Mouse (Mus musculus) hindbrain, postnatal 0 days (tissue): Measurements from ENCODE around the gene Lcn8. TPM values are rescaled to one million over a fixed set of nuclear protein-coding genes. Genes with fewer than 3 reads are reported as not detected.

Source experiments
- ATAC-seq: fragments of 200-750 bp; cut with Nextera tagmentation; 2 replicates; pipeline ENCODE4 v1.8.0; 2017; ENCODE audit warnings: mild to moderate bottlenecking, moderate TSS enrichment, moderate library complexity
- DNase-seq: peaks from one replicate; pipeline ENCODE4 v3.0.0-alpha.2; 2015; ENCODE audit warnings: low spot score
- H3K27ac ChIP-seq: fragments of 300-500 bp; sonication (generic); 2 replicates; pipeline ENCODE4 v1.5.1; 2014; ENCODE audit warnings: mild to moderate bottlenecking
- H3K27me3 ChIP-seq: fragments of 300-500 bp; sonication (generic); 2 replicates; pipeline ENCODE4 v1.6.1; 2014; ENCODE audit warnings: low read length, mixed read lengths; ENCODE audit not compliant: insufficient read depth
- H3K36me3 ChIP-seq: fragments of 300-500 bp; sonication (generic); 2 replicates; pipeline ENCODE4 v1.6.1; 2014; ENCODE audit warnings: low read length, mixed read lengths; ENCODE audit not compliant: insufficient read depth
- H3K4me1 ChIP-seq: fragments of 300-500 bp; sonication (generic); 2 replicates; pipeline ENCODE4 v1.6.1; 2014; ENCODE audit warnings: antibody characterized with exemption, low read length, mixed read lengths; ENCODE audit not compliant: insufficient read depth
- H3K4me2 ChIP-seq: fragments of 300-500 bp; sonication (generic); 2 replicates; pipeline ENCODE4 v1.6.1; 2014; ENCODE audit warnings: low read depth, mild to moderate bottlenecking, low read length, moderate library complexity, mixed read lengths
- H3K4me3 ChIP-seq: fragments of 300-500 bp; sonication (generic); 2 replicates; pipeline ENCODE4 v1.5.1; 2014; ENCODE audit warnings: low read length
- H3K9ac ChIP-seq: fragments of 300-500 bp; sonication (generic); replicated peaks from 2 replicates; pipeline ENCODE4 v1.6.1; 2014; ENCODE audit warnings: mild to moderate bottlenecking, low read length, moderate library complexity, mixed read lengths
- H3K9me3 ChIP-seq: fragments of 300-500 bp; sonication (generic); 2 replicates; pipeline ENCODE4 v1.6.1; 2016; ENCODE audit warnings: low read length, mixed read lengths
- CTCF ChIP-seq: IDR thresholded peaks from 2 replicates; pipeline ENCODE4 v1.5.1; 2016; ENCODE audit warnings: antibody characterized with exemption, control low read depth, low read depth
- WGBS: fragments of 180-500 bp; shearing (Covaris S2); extraction: QIAGEN DNeasy Blood & Tissue Kit; methylation state at CpG from one replicate; pipeline ENCODE4 v1.1.7; 2014; 5-methylcytosine and 5-hydroxymethylcytosine counted together
- polyA plus RNA-seq: library from polyadenylated mRNA; unstranded; fragments of >200 nt; fragmentation: Nextera tagmentation; extraction: Ambion mirVana; gene quantifications from 2 replicates; pipeline ENCODE4 v1.2.1, GENCODE M21; 2015
- total RNA-seq: library from RNA; depleted of rRNA; stranded (reverse); fragments of >200 nt; gene quantifications from 2 replicates; pipeline ENCODE4 v1.2.3, GENCODE M21; 2014; rRNA removed

Gene Lcn8
- total RNA-seq = not detected in 2 replicates
- not detected in 2 replicates for polyA plus RNA-seq

DNA sequence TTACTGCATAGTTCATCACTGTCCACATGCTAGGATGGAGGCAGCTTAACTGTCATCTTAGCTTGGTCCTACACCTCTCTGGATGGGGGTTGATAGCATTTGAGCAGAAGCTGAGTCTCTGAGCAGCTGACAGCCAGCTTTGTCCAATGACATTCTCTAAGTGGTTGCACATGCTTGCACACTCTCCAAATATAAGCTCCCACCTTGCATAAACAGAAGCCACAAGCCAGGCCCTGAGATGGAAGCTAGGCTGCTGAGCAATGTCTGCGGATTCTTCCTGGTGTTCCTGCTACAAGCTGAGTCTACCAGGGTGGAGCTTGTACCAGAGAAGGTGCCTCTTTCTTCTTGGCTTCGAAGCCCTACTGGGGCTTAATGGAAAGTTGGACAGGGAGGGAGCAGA lies at the start of gene Lcn8:
Gene Lcn8 (plus strand): TSS at position 219 of the 400 bp plus-strand sequence.
- 79% methylated on average over 2 of the region's 2 CpGs for WGBS
- no peaks in the 10 kb centered on the region for H3K27me3 ChIP-seq
- H3K4me3 ChIP-seq = no peak within 1 kb of the TSS
- H3K4me2 ChIP-seq = no peak within 1 kb of the TSS
- ATAC-seq (no peak), DNase-seq (no peak)
- H3K9ac ChIP-seq = no peak within 1 kb of the TSS
- H3K4me1 ChIP-seq = no peaks in the 10 kb centered on the region
- no peaks in the 10 kb centered on the region for H3K36me3 ChIP-seq
- H3K9me3 ChIP-seq = no peaks in the 10 kb centered on the region
- no peak within 1 kb of the TSS for H3K27ac ChIP-seq
- no peak for TF ChIP-seq CTCF

DNA sequence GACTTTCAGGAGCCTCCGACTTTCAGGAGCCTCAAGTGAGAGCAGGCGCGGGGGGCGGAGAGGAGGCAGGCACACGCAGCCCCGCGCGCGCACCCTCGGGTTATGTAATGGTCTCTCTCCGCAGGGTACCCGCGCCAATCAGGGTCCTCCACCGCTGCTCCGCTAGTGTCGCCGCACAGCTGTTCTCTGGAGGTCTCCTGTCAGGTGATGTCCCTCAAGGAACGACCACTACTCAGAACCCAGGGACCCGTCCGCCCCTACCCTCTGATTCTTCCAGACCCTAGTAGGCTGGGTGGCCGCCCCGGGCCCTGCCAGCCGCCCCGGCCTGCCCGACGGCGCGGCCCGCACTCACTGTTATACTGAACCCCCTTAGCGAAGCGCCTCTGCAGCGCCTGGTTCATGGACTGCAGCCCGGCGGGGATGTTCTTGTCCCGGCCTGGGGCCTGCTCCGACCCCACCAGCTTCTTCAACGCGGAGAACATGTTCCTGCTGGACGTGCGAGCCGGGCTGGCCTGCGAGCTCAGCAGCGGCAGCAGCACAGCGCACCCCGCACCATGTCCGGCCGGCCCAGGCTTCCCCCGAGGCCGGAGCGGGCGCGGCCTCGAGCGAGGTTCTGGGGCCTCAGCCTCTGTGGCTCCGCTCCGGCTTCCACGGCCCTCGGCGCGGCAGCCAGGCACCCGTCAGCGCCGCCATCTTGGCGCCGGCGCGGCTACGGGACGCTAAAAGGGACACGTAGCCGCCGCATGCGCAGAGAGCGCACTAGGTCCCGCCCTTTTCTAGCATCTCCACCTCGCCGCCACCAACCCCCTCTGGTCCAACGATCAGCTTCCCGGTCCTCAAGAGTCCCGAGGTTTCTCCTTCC lies 44.9 kb upstream of the Lcn8 start, which contains the start of gene Rabl6:
Gene Rabl6 (minus strand): TSS at position 761 of the 862 bp plus-strand sequence.
- peak; percentile 92 for ATAC-seq
- H3K4me3 ChIP-seq = peak within 1 kb of the TSS; percentile 100
- no peaks in the 10 kb centered on the region for H3K27me3 ChIP-seq
- peaks cover 5% of the 10 kb centered on the region for H3K4me1 ChIP-seq
- peak; percentile 96 for DNase-seq
- no peak for TF ChIP-seq CTCF
- peak within 1 kb of the TSS; percentile 97 for H3K9ac ChIP-seq
- H3K9me3 ChIP-seq = no peaks in the 10 kb centered on the region
- peak within 1 kb of the TSS; percentile 97 for H3K27ac ChIP-seq
- WGBS = under 1% methylated on average over 80 of the region's 80 CpGs
- peaks cover 1% of the 10 kb centered on the region; the same call in 1 of the 2 replicates for H3K36me3 ChIP-seq
- H3K4me2 ChIP-seq = peak within 1 kb of the TSS; percentile 74

DNA sequence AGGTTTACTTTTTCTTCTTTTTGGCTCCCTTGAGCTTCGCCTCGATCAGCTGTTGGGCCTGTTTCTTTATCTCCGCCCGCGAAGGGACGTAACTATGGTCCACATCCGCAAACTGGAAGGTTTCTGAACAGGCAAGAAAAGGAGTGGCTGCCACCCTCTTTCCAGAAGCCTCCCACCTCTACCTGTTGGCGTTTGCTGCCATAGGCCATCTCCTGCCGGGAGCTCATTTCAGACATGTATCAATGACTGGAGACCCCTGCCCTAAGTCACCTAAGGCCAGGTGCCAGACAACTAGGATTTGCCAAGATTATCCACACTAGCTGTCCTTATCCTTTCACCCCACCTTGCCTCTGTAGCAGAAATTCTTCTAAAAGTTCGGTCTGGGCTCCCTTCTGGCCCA lies 44.2 kb upstream of the Lcn8 start:
- no peak for TF ChIP-seq CTCF
- H3K9ac ChIP-seq = peak overlapping the region; percentile 97; the same call in 1 of the 2 replicates

DNA sequence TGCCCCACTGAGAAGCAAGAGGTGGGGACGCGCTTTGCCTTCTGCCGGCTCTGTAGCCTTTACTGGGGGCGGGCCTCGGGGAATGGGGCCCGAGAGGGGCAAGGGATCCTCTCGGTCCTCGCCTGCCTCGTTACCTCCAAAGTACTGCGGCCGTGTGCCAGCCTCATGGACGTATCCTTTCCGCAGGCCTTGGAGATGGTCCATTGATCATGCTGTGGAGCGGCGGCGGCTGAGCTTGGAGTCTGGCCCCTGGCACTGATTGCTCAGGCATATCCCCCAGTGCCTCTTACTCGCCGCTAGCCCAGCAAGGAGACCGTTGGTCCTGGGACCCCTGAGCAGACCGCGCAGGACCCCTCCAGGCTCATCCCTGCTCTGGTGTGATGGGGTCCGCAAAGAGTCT lies 36.5 kb upstream of the Lcn8 start:
- Histone ChIP-seq H3K36me3 (no peaks in the 10 kb centered on the region), H3K4me3 (peak overlapping the region; percentile 16; the same call in 1 of the 2 replicates), H3K9ac (no peak overlapping the region), H3K4me1 (0 out of 2 replicates have a peak, but pooled peaks cover 7% of the 10 kb centered on the region), H3K9me3 (no peaks in the 10 kb centered on the region), H3K27ac (no peak overlapping the region), H3K4me2 (0 out of 2 replicates have a peak overlapping the region, but pooled peaks have one; percentile 30), H3K27me3 (peaks cover 21% of the 10 kb centered on the region)
- ATAC-seq (no peak), DNase-seq (no peak)
- TF ChIP-seq CTCF = no peak
- 20% methylated on average over 22 of the region's 22 CpGs for WGBS

More for the DNA sequence above, 44.2 kb upstream of the Lcn8 start:
- no peaks in the 10 kb centered on the region for H3K36me3 ChIP-seq
- DNase-seq (no peak), ATAC-seq (peak; percentile 13; the same call in 1 of the 2 replicates)
- H3K27me3 ChIP-seq = no peaks in the 10 kb centered on the region
- peak overlapping the region; percentile 100 for H3K4me3 ChIP-seq
- H3K4me2 ChIP-seq = peak overlapping the region; percentile 74
- peaks cover 5% of the 10 kb centered on the region for H3K4me1 ChIP-seq
- 67% methylated on average over 10 of the region's 10 CpGs for WGBS
- no peaks in the 10 kb centered on the region for H3K9me3 ChIP-seq
- peak overlapping the region; percentile 97; the same call in 1 of the 2 replicates for H3K27ac ChIP-seq

DNA sequence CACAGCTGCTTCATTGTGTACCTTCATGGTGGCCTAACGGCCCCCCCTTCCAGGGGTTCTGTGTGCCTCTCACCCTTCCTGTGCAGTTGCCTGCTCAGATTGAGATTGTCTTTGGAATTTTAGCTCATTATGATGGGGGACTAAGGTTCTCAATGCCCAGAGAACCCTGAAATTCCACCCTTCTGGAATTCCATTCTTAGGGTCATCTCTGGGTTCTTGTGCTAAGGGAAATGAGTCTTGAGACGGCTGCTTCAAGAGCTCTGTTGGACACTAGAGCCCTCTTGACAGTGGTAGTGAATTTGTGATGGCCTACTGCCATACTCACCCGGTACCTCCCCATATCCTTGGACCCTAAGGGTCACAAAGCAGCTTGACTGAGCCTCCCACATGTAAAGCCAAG lies 35.3 kb upstream of the Lcn8 start, which contains the start of gene Ccdc183:
Gene Ccdc183 (minus strand): TSS at position 101 of the 400 bp plus-strand sequence.
- Histone ChIP-seq H3K9ac (no peak within 1 kb of the TSS), H3K27ac (no peak within 1 kb of the TSS), H3K9me3 (no peaks in the 10 kb centered on the region), H3K36me3 (no peaks in the 10 kb centered on the region), H3K4me1 (0 out of 2 replicates have a peak, but pooled peaks cover 7% of the 10 kb centered on the region), H3K27me3 (peaks cover 21% of the 10 kb centered on the region), H3K4me3 (peak within 1 kb of the TSS; percentile 16; the same call in 1 of the 2 replicates), H3K4me2 (no peak within 1 kb of the TSS)
- 84% methylated on average over 3 of the region's 3 CpGs for WGBS
- no peak for TF ChIP-seq CTCF
- no peak for ATAC-seq
- DNase-seq = no peak

DNA sequence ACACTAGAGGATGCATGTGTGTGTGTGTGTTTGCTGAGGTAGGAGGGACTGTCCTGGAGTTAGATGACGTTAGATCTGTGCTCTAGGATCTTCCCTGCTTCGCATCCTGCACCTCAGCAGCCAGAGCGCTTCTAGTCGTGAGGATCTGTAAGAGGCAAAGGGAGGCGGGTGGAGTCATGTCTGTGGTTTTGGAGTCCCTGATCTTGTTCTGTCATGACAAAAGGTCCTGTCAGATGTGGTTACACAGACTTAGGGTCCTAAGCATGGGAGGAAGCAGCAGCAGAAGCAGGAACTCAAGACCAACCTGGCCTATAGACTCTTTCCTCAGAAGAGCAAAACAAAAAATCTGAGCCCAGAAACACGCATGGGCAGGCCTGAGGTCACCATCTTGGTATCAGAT lies 32.5 kb upstream of the Lcn8 start:
- Histone ChIP-seq H3K4me1 (0 out of 2 replicates have a peak, but pooled peaks cover 7% of the 10 kb centered on the region), H3K27ac (no peak overlapping the region), H3K9me3 (no peaks in the 10 kb centered on the region), H3K9ac (no peak overlapping the region), H3K4me3 (no peak overlapping the region), H3K36me3 (no peaks in the 10 kb centered on the region), H3K27me3 (peaks cover 12% of the 10 kb centered on the region), H3K4me2 (no peak overlapping the region)
- TF ChIP-seq CTCF = no peak
- DNase-seq (no peak), ATAC-seq (no peak)
- WGBS = 88% methylated on average over 6 of the region's 6 CpGs
